Mouse (Mus musculus): ENCODE data around the gene Adgre5.

The Adgre5 gene

GRCm38 (mm10) chr8:83754149-83754548, 13.0 kb upstream of the Adgre5 start:
- DNase-seq (ENCODE audit: low spot score) = no peak

- DNase-seq (ENCODE audit: low spot score) = no peak
These were observed 8.1 kb upstream of the Adgre5 start for GRCm38 (mm10) chr8:83749265-83749664.

DNA sequence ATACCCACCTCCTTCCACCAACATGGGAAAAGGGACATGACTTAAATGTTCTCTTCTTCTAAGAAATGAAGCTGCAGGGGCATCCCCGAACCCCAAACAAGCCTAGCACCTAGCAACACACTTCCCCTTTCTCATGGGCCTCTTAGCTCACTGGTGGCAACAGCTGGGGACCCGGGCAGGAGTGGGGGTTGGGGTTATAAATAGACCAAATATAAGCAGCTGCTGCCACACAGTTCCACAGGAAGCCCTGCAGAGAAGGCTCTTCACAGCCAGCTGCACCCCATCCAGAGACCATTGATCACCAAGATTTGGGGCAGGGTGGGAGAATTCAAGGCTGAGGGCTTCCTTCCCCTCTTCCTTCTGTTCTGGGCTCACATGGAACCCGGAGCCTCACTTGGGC, 7.6 kb upstream of the Adgre5 start:
- no peak for DNase-seq (ENCODE audit: low spot score)

DNA sequence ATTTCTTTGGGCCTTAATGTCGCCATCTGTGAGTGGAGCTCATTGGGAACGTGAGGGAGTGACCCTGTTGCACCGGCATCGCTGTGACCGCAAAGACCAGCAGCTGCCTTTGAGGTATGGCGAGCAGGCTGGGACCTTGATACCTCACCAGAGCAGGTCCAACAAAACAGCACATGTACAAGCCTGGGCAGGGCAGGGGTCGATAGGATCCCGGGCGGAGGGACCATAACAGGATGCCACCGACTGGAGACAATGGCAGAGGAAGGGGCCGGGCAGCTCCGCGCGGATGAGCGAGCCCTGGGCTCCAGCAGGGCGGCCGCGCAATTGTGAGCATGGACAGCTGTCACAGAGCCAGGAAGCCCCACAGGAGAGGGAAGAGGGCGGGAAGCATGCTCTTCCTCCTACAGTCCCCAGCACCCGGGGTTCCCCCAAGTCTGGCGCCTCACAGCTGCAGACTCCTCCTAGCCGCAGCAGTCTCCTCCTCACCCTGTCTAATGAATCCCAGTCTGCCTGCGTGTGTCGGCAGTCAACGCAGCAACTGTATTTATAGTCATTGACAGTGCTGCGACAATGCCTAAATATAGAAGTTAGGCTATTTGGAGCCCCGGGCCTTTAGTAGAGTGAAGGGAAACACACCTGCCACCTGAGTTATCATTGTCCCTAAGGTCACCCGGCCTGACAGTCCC, 6.7 kb upstream of the Adgre5 start:
- DNase-seq (ENCODE audit: low spot score) = no peak

GRCm38 (mm10) chr8:83744070-83744469, 2.9 kb upstream of the Adgre5 start:
- DNase-seq (ENCODE audit: low spot score) = no peak

DNA sequence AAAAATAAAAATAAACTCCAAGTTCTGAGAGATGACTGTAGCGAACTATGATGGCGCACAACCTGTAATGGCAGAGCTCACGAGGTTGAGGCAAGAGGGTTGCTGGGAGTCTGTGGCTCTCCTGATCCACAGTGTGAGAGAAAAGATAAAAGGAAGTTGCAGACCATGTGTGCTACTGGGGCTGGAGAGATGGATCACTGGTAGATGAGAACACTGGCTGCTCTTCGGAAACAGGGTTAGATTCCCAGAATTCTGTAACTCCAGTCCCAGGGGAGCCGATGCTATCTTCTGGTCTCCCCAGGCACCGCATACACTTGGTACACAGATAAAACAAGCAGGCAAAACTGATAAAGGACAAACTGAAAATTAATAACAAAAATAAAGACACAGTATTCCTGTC, 1.8 kb upstream of the Adgre5 start:
- DNase-seq (ENCODE audit: low spot score) = peak; percentile 53

DNA sequence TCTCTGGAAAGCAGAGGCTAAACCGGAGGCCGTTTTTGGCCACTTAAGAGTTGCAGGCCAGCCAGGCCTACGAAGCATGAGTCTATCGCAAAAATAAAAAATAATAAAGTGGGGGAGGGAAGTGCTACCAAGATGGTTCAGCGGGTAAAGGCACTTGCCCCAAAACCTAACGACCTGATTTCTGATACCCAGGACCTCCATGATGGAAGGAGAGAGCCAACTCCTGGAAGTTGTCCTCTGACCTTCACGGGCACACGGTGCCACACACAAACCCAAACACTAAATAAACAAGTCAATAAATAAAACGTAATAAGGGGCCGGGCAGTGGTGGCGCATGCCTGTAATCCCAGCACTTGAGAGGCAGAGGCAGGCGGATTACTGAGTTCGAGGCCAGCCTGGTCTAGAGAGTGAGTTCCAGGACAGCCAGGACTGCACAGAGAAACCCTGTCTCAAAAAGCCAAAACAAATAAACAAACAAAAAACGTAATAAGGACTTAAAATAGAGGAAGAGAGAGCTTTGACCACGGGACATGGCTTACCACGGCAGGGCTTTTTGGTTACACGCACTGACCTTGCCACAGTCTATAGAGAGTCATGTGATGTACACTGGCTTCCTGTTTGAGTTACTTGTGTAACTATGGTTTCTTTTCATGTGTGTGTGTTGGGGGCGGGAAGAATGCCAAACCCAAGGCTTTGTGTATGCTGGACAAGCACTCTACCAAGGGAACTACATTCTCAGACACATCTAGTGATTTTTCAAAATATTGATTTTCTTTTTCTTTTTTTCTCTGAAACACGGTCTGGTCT, 926 bp upstream of the Adgre5 start:
- DNase-seq (ENCODE audit: low spot score) = no peak

DNA sequence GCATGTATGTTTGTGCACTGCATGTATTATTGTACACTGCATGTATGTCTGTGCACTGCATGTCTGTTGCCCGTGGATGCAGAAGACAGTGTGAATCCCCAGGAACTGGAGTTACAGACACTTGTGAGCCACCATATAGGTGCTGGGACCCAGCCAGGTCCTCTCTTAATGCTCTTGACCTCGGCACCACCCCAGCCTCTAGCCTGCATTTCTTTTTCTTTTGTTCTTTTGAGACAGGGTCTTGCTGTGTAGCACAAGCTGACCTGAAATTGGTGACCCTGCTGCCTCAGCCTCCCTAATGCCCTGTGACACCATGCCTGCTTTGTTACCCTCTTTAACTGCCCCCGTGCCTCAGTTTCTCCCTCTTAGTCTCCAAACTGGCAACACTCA, 545 bp downstream of the Adgre5 start:
- DNase-seq (ENCODE audit: low spot score) = no peak

DNA sequence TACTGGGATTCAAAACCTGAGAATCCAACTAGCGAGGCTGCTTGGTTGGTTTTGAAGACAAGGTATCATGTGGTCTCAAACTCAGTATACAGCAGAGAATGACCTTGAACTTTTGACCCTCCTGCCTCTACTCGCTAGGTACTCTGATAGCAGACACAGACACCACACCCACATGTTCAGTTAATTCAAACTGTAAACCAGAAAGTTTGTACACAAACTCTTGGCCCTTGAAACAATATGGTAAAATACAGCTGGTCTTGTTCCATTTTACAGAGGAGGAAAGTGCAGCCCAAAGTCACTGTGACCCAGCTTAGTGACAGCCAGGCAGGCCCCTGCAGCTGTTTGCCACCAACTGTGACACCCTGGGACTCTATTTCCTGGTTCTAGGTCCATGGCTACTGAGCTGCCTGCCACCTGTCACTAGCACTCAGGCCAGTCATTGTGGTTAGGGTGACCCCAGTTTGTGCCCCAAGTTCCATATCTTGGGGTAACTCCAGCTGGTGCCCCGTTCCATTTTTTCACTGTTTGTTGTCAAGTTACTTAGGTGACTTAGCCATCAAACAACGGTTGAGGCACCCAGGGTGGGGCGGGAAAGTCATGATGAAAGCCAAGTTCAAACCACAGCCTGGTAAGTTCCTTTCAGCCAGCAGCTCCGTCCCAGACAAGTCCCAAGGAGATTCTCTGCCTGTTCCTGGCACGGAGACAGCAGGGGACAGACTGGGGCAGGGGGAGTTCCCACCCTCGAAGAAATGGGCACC, 1.2 kb downstream of the Adgre5 start:
- DNase-seq (ENCODE audit: low spot score) = no peak

GRCm38 (mm10) chr8:83738949-83739710, 2.0 kb downstream of the Adgre5 start:
- DNase-seq (ENCODE audit: low spot score) = no peak

- DNase-seq (ENCODE audit: low spot score) = no peak
These were observed 3.1 kb downstream of the Adgre5 start for GRCm38 (mm10) chr8:83737852-83738562.

GRCm38 (mm10) chr8:83737346-83737745, 3.8 kb downstream of the Adgre5 start:
- DNase-seq (ENCODE audit: low spot score) = no peak

GRCm38 (mm10) chr8:83736681-83737080, 4.4 kb downstream of the Adgre5 start:
- DNase-seq (ENCODE audit: low spot score) = no peak

DNA sequence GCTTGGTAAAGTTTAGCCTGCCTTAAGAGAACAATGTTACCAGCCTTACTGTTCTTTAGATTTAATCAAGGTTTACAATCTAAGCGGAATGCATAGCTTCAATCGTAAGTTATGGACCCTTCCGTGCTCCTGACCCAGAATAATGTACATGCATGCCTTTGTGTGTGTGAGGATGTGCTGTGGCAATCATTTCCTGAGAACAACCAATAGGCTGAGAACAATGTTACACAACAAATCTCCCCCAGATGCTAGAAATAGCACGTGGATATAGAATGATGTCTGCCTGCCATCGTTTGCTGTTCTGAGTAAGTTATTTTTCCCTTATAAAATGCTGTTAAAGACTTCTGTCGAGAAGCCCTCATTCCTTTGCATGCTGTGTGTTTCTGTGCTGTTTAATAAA, 8.2 kb downstream of the Adgre5 start:
- DNase-seq (ENCODE audit: low spot score) = no peak

DNA sequence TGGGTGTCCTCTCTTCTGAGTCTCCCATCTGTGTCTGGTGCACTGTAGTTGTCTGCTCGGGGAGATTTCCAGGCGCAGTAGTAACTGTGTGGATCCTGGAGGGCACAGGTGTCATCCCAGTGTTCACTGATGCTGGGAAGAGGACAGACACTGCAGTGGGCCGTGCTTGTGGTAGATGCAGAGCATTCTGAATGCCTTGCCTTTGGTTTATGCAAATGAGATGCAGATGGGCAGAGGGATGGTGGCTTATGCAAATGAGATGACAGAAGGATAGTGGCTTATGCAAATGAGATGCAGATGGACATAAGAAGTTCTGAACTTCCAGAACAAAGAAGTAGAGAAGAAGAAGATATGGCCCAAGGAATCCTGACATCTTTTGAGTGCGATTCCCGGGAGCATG, 9.2 kb downstream of the Adgre5 start:
- no peak for DNase-seq (ENCODE audit: low spot score)

DNA sequence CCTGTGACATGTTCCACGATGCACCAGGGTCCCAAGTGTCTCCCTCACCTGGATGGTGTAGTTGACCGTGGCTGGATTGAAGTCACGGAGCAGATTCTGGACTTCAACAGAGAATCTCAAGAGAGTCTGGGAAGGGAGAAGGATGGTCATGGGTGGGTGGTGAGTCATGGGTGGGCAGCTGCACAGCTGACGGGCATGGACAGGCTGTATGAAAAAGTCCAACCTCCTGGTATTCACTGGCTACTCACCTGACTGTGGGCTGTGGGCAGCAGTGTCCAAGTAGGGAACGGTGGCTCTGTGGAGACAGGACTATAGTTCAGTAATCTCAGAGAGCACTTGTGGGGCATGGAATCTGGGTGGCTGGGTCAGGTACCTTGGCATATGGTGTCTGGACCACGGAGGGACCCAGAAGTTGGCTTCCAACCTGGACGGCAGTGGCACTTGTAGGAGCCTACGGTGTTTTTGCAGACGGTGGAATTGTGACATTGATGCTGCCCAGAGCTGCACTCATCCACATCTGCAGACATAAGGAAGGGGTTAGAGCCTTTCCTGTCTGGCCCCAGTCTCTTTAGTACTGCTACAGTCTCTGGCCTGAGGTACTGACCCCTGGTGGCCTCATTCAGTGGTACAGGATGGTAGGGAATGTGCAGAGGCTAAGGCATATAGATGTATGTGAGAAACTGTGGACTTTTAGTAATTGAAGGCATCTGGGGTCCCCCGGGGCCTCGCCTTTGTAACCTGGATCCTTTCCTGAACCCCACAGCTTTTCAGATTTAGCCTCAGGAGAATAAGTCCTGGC, 11.9 kb downstream of the Adgre5 start:
- no peak for DNase-seq (ENCODE audit: low spot score)

DNA sequence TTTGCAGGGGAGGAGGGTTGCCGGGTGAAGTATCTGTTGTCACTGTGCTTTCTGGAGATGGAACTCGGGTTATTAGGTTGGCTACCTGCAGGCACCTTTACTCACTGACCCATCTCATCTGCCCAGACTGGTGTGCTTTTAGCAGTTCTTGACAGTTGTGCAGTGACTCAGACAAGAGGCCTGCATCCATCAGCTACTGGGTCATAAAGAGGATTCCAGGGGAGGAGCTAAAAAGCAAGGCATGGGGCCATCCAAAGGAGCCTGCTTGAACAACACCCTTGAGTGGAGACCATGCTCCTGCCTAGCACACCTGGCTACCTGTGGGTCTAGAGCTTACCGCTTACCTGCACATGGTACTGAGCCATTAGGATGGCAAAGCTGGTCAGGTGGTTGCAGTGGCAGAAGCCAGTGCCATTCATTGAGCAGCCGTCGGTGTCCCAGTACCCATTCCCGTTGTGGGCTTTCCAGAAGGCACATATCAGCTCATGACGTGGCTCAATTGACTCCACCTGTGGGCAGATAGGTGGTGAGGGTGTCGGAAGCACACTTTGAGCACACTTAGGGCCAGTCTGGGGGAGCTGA, 15.5 kb downstream of the Adgre5 start:
- no peak for DNase-seq (ENCODE audit: low spot score)

DNA sequence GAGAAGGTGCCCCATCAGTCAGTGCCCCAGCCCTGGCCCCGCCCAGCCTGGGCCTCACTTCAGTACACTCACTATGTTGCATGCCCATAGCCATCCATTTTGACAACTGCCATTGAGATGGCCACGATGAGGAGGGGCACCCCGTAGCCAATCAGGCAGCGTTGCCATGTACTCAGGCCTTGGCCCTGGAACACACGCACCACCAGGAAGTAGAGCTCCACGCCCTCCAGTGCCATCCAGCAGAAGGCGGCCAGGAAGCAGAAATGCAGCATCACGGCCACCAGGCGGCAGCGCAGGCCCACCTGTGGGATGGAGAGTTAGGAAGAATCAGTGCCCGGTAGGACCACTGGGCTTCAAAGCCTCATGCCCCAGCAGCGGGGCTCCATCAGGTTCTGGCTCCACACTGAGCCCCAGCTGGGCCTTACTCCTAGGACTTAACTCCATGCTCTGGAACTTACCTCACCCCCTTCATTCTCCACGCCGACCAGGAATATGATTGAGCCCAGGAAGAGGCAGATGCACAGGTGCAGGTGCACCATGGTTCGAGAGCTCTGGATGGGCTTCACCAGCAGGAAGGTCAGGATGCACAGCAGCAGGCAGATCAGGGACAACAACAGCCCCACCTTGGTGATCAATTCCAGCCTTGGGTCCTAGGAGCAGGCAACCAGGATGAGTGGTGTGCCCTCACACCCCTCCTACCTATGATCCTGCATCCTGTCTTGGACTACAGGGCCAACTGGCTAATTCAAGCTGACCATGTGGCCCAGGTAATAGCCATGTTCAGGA, 16.2 kb downstream of the Adgre5 start:
- DNase-seq (ENCODE audit: low spot score) = peak; percentile 69

DNA sequence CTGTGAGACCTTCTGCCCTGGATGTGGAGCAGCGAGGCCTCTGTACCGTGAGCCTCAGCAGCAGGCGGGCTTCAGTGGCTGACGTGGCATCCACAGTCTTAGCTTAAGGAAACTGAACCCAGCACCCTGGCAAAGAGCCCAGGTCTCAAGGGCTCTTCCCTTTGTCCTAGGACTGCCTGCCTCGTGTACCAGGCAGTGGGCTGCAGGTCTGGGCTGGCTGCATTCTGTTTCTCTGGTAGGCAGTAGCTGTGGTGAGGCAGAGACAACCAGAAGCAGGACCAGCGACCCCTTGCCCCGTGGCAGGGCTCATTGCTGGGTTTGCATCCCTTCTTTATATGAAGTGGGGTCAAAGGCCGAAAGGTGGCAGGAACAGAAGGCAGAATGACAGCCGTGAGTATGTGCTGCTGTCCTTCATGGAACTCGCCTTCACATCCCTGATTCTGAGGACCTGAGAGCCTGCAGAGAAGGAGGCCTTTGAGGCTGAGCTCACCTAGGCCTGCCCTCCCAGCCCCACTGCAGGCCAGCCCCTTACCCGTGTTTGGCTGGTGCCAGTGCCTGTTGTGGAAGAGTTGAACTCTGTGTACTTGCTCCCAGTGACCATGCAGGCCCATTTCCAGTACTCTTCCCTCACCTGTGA, 17.6 kb downstream of the Adgre5 start:
- no peak for DNase-seq (ENCODE audit: low spot score)

Measured in c-Kit-positive CD71-positive TER-119-positive erythroid progenitor cells, embryonic 14.5 days (primary cell).